ENCODE assay signal across 11 mouse cellular contexts in the genomic region with DNA sequence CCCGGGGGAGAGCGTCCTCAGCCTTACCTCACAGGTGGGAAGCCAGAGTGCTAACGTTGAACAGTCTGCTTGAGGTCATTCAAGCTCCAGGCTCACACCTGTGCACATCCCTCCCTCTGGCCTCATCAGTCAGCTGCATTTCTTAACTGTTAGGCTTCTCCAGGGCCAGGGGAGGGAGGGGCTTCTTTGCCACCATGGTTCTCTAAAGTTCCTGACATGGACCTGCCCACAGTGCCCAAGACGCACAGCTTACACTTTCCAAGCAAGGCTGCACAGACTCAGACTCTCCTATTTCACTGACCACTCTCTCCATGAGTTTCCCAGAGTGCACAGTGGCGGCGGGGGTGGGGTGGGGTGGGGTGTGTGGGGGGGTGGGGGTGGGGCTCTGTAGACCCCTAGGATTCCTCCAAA. TPM values are rescaled to one million over a fixed set of nuclear protein-coding genes. Genes with fewer than 3 reads are reported as not detected.
DNase-seq lines count a peak whose midpoint lies in the region; ATAC-seq lines count a peak whose summit lies in the region.
"Had no signal": no experiment of that assay in that cellular context is flagged by ENCODE, and none has a peak within 500 bp of the region (broad histone marks: within the 10 kb centered on the region; RNA-seq: fewer than 3 reads in every experiment).

No protein-coding gene starts in this region.

- 28% methylated on average over 6 of the region's 6 CpGs for WGBS in lung, embryonic 15.5 days
- WGBS in hindbrain, embryonic 16.5 days: 24% methylated on average over 6 of the region's 6 CpGs
- 29% methylated on average over 6 of the region's 6 CpGs for WGBS in neural tube, embryonic 13.5 days

- 0 out of 2 replicates have a peak, but pooled peaks have one; percentile 3 for ATAC-seq in lung, embryonic 15.5 days (ENCODE audit: borderline replicate concordance, extremely low read depth, low FRiP score, low TSS enrichment)
- peak; percentile 35 for ATAC-seq in hindbrain, embryonic 16.5 days
- ATAC-seq in neural tube, embryonic 13.5 days (ENCODE audit: low read depth): peak; percentile 44

- H3K4me3 ChIP-seq in lung, embryonic 15.5 days: no peak overlapping the region
- no peak overlapping the region for H3K4me3 ChIP-seq in hindbrain, embryonic 16.5 days (ENCODE audit: low read length)
- H3K4me3 ChIP-seq in neural tube, embryonic 13.5 days: 0 out of 2 replicates have a peak overlapping the region, but pooled peaks have one; percentile 35

- H3K4me1 ChIP-seq in lung, embryonic 15.5 days: peaks cover 47% of the 10 kb centered on the region
- peaks cover 11% of the 10 kb centered on the region for H3K4me1 ChIP-seq in hindbrain, embryonic 16.5 days (ENCODE audit: control insufficient read depth, insufficient read depth, low read depth, low read length)
- H3K4me1 ChIP-seq in neural tube, embryonic 13.5 days (replicated peaks): peaks cover 42% of the 10 kb centered on the region

- peak; percentile 4 for DNase-seq in adrenal gland, postnatal 14 days
- DNase-seq in adrenal gland, adult 8-10 months: no peak
- DNase-seq in lung, postnatal 4 days: no peak
- no peak for DNase-seq in right cerebral cortex, postnatal 25 days
- DNase-seq in left cerebral cortex, adult 11 months (ENCODE audit: low spot score): no peak
- DNase-seq: cerebellum, postnatal 14 days; heart, postnatal 4 days; right cerebral cortex, postnatal 14 days had no signal

- H3K4me2 ChIP-seq in lung, embryonic 15.5 days: peak overlapping the region; percentile 49
- peak overlapping the region; percentile 55 for H3K4me2 ChIP-seq in hindbrain, embryonic 16.5 days (ENCODE audit: low read length)
- peak overlapping the region; percentile 59 for H3K4me2 ChIP-seq in neural tube, embryonic 13.5 days

- no peak overlapping the region for H3K9ac ChIP-seq in lung, embryonic 15.5 days
- peak overlapping the region; percentile 3; the same call in 1 of the 2 replicates for H3K9ac ChIP-seq in hindbrain, embryonic 16.5 days (ENCODE audit: low read depth, low read length)
- peak overlapping the region; percentile 87 for H3K9ac ChIP-seq in neural tube, embryonic 13.5 days

- H3K9me3 ChIP-seq in lung, embryonic 15.5 days: no peaks in the 10 kb centered on the region
- no peaks in the 10 kb centered on the region for H3K9me3 ChIP-seq in hindbrain, embryonic 16.5 days (ENCODE audit: control insufficient read depth, low read length)
- no peaks in the 10 kb centered on the region for H3K9me3 ChIP-seq in neural tube, embryonic 13.5 days

- H3K27me3 ChIP-seq in lung, embryonic 15.5 days: no peaks in the 10 kb centered on the region
- H3K27me3 ChIP-seq in hindbrain, embryonic 16.5 days (replicated peaks; ENCODE audit: control insufficient read depth, insufficient read depth, low read length): no peaks in the 10 kb centered on the region
- no peaks in the 10 kb centered on the region for H3K27me3 ChIP-seq in neural tube, embryonic 13.5 days

- H3K36me3 ChIP-seq in lung, embryonic 15.5 days: no peaks in the 10 kb centered on the region
- H3K36me3 ChIP-seq in hindbrain, embryonic 16.5 days (ENCODE audit: control insufficient read depth, insufficient read depth, low read length): no peaks in the 10 kb centered on the region
- H3K36me3 ChIP-seq in neural tube, embryonic 13.5 days: no peaks in the 10 kb centered on the region

- peak overlapping the region; percentile 64 for H3K27ac ChIP-seq in lung, embryonic 15.5 days
- peak overlapping the region; percentile 76 for H3K27ac ChIP-seq in hindbrain, embryonic 16.5 days (ENCODE audit: low read depth, low read length)
- H3K27ac ChIP-seq in neural tube, embryonic 13.5 days (replicated peaks): peak overlapping the region; percentile 97

RNA-seq across cellular contexts. Expression of a gene that starts 10.1 kb away (rescaled TPM):
- not detected in 2 replicates for total RNA-seq in adrenal gland, postnatal 14 days (2021)
- not detected for total RNA-seq in adrenal gland, adult 8-10 months (2022)
- polyA plus RNA-seq in lung, embryonic 15.5 days (2015; fragmentation: Nextera tagmentation; extraction: Ambion mirVana): 0.86 TPM in 2 replicates
- 2.9 and 3.0 TPM in 2 replicates for polyA plus RNA-seq in hindbrain, embryonic 16.5 days (2015; fragmentation: Nextera tagmentation; extraction: Ambion mirVana)
- polyA plus RNA-seq in neural tube, embryonic 13.5 days (2015; fragmentation: Nextera tagmentation; extraction: Ambion mirVana): 0.28 and 0.47 TPM in 2 replicates
- total RNA-seq: heart, postnatal 4 days had no signal

RNA-seq across cellular contexts. Expression of a gene that starts 10.1 kb away (rescaled TPM):
- 12.9 and 14.6 TPM in 2 replicates for total RNA-seq in adrenal gland, postnatal 14 days (2021)
- 10 to 100 TPM; 12.4 to 23.1 (median 17.1) TPM for total RNA-seq in adrenal gland, adult 8-10 months (2022)
- polyA plus RNA-seq in lung, embryonic 15.5 days (2015; fragmentation: Nextera tagmentation; extraction: Ambion mirVana): 17.0 and 18.0 TPM in 2 replicates
- polyA plus RNA-seq in hindbrain, embryonic 16.5 days (2015; fragmentation: Nextera tagmentation; extraction: Ambion mirVana): 4.4 and 4.9 TPM in 2 replicates
- polyA plus RNA-seq in neural tube, embryonic 13.5 days (2015; fragmentation: Nextera tagmentation; extraction: Ambion mirVana): 7.0 and 8.1 TPM in 2 replicates

RNA-seq across cellular contexts. Expression of a gene that starts 28.5 kb away (rescaled TPM):
- total RNA-seq in adrenal gland, postnatal 14 days (2021): not detected in 2 replicates
- under 1 TPM in 3 of 4 experiments, not detected in 1; 0.07 to 0.12 (median 0.11) TPM for total RNA-seq in adrenal gland, adult 8-10 months (2022)
- 0.11 and 0.32 TPM in 2 replicates for polyA plus RNA-seq in lung, embryonic 15.5 days (2015; fragmentation: Nextera tagmentation; extraction: Ambion mirVana)
- 0.60 and 0.88 TPM in 2 replicates for polyA plus RNA-seq in hindbrain, embryonic 16.5 days (2015; fragmentation: Nextera tagmentation; extraction: Ambion mirVana)
- polyA plus RNA-seq in neural tube, embryonic 13.5 days (2015; fragmentation: Nextera tagmentation; extraction: Ambion mirVana): 0.47 and 0.62 TPM in 2 replicates

RNA-seq across cellular contexts. Expression of a gene that starts 43.6 kb away (rescaled TPM):
- total RNA-seq in adrenal gland, postnatal 14 days (2021): 3.3 and 3.5 TPM in 2 replicates
- 1 to 10 TPM; 1.0 to 3.4 (median 1.9) TPM for total RNA-seq in adrenal gland, adult 8-10 months (2022)
- 0.84 and 1.1 TPM in 2 replicates for polyA plus RNA-seq in lung, embryonic 15.5 days (2015; fragmentation: Nextera tagmentation; extraction: Ambion mirVana)
- 1.2 and 1.4 TPM in 2 replicates for polyA plus RNA-seq in hindbrain, embryonic 16.5 days (2015; fragmentation: Nextera tagmentation; extraction: Ambion mirVana)
- polyA plus RNA-seq in neural tube, embryonic 13.5 days (2015; fragmentation: Nextera tagmentation; extraction: Ambion mirVana): 1.0 and 1.3 TPM in 2 replicates

RNA-seq across cellular contexts. Expression of a gene that starts 54.2 kb away (rescaled TPM):
- 151 and 169 TPM in 2 replicates for total RNA-seq in adrenal gland, postnatal 14 days (2021)
- total RNA-seq in adrenal gland, adult 8-10 months (2022): 10 to 100 TPM; 63.2 to 81.2 (median 73.3) TPM
- polyA plus RNA-seq in lung, embryonic 15.5 days (2015; fragmentation: Nextera tagmentation; extraction: Ambion mirVana): 88.0 and 96.7 TPM in 2 replicates
- 136 and 148 TPM in 2 replicates for polyA plus RNA-seq in hindbrain, embryonic 16.5 days (2015; fragmentation: Nextera tagmentation; extraction: Ambion mirVana)
- 137 and 142 TPM in 2 replicates for polyA plus RNA-seq in neural tube, embryonic 13.5 days (2015; fragmentation: Nextera tagmentation; extraction: Ambion mirVana)
